Mouse (Mus musculus): Measurements from ENCODE around the gene Nat8f2. TPM values are rescaled to one million over a fixed set of nuclear protein-coding genes. Genes with fewer than 3 reads are reported as not detected.

Gene Nat8f2
- polyA plus RNA-seq, 1 experiment from 2014 or later, result not detected

DNA sequence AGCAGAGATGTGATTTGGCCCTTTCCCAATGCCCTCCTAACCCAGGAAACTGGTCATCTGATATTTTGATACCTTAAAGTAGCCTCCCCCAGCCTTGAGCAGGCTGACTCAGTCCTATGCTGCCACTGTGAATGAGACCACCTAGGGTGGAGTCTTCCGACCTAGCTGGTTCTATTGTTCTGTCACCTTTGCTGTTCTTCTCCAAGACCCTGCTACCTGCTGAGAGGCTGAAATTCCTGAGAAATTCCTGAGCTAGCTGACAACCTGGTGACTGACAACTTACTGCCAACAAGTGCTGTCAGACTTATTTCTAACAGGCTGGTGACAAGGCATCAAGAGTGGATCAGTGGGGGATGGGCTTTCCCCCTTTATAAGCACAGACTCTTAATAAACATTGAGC is 50.6 kb downstream of the Nat8f2 start:
- WGBS, result 33% methylated on average over 1 of the region's 1 CpGs
- ATAC-seq (ENCODE audit: low FRiP score, low TSS enrichment), result no peak
- TF ChIP-seq CTCF (IDR thresholded peaks at IDR 0.05; ENCODE audit: low read depth) (no peak), EP300 (optimal IDR thresholded peaks at IDR 0.05) (no peak)
- H3K9ac ChIP-seq (ENCODE audit: low read length), result no peak overlapping the region
- no peak overlapping the region for H3K27ac ChIP-seq (replicated peaks)
- DNase-seq (ENCODE audit: low spot score), result no peak
- H3K9me3 ChIP-seq (ENCODE audit: control insufficient read depth, low read length), result no peaks in the 10 kb centered on the region
- H3K4me2 ChIP-seq (replicated peaks; ENCODE audit: low read depth), result no peak overlapping the region
- H3K4me3 ChIP-seq (ENCODE audit: low read depth, low read length), result no peak overlapping the region
- H3K4me1 ChIP-seq (replicated peaks; ENCODE audit: control insufficient read depth, insufficient read depth), result no peaks in the 10 kb centered on the region
- no peaks in the 10 kb centered on the region for H3K27me3 ChIP-seq (ENCODE audit: control insufficient read depth, insufficient read depth, low read length)
- H3K36me3 ChIP-seq (ENCODE audit: control insufficient read depth, insufficient read depth, low read length), result no peaks in the 10 kb centered on the region

Other genes starting within 250 kb of the Nat8f2 start
- gene Nat8f7, start 156.0 kb downstream of the Nat8f2 start, polyA plus RNA-seq (2015; fragmentation: Nextera tagmentation; extraction: Ambion mirVana), result not detected in 2 replicates
- gene Nat8f3, start 103.4 kb downstream of the Nat8f2 start, polyA plus RNA-seq (2015; fragmentation: Nextera tagmentation; extraction: Ambion mirVana), result 0.11 TPM in 1 of 2 replicates, not detected in the other
- gene Nat8f6, start 48.2 kb downstream of the Nat8f2 start, polyA plus RNA-seq (2015; fragmentation: Nextera tagmentation; extraction: Ambion mirVana), result not detected in 2 replicates
- 0.25 and 0.30 TPM in 2 replicates for gene Nat8f5, start 48.2 kb downstream of the Nat8f2 start, polyA plus RNA-seq (2015; fragmentation: Nextera tagmentation; extraction: Ambion mirVana)
- 0.25 TPM in 1 of 2 replicates, not detected in the other for gene Nat8, start 37.1 kb downstream of the Nat8f2 start, polyA plus RNA-seq (2015; fragmentation: Nextera tagmentation; extraction: Ambion mirVana)
- 1.7 and 2.6 TPM in 2 replicates for gene Nat8f4, start 35.7 kb upstream of the Nat8f2 start, polyA plus RNA-seq (2015; fragmentation: Nextera tagmentation; extraction: Ambion mirVana)
- 25.9 and 28.8 TPM in 2 replicates for gene Tprkb, start 42.7 kb upstream of the Nat8f2 start, polyA plus RNA-seq (2015; fragmentation: Nextera tagmentation; extraction: Ambion mirVana)
- gene Nat8f1, start 46.5 kb upstream of the Nat8f2 start, polyA plus RNA-seq (2015; fragmentation: Nextera tagmentation; extraction: Ambion mirVana), result 5.7 and 6.2 TPM in 2 replicates
- gene Dusp11, start 92.5 kb upstream of the Nat8f2 start, polyA plus RNA-seq (2015; fragmentation: Nextera tagmentation; extraction: Ambion mirVana), result 43.9 and 44.9 TPM in 2 replicates
- gene Figla, start 147.0 kb upstream of the Nat8f2 start, polyA plus RNA-seq (2015; fragmentation: Nextera tagmentation; extraction: Ambion mirVana), result not detected in 2 replicates
- 1.6 and 2.1 TPM in 2 replicates for gene Add2, start 159.5 kb upstream of the Nat8f2 start, polyA plus RNA-seq (2015; fragmentation: Nextera tagmentation; extraction: Ambion mirVana)

Data from stomach, postnatal 0 days (tissue).